Mouse (Mus musculus) embryonic fibroblast, embryonic 13.5 days (primary cell): Measurements from ENCODE around the gene Ctnnd1.

Source experiments
- CTCF ChIP-seq: IDR thresholded peaks from 2 replicates; pipeline ENCODE4 v1.5.1; 2011; ENCODE audit warnings: mild to moderate bottlenecking, control low read depth, low read length, moderate library complexity, borderline replicate concordance; ENCODE audit not compliant: insufficient read depth
- POLR2A ChIP-seq: IDR thresholded peaks from 2 replicates; pipeline ENCODE4 v1.6.1; 2011; ENCODE audit warnings: low read depth, mild to moderate bottlenecking, control low read depth, low read length, moderate library complexity

- TF ChIP-seq CTCF (no peak), POLR2A (no peak)
Observed at GRCm38 (mm10) chr2:84627036-84627435, 23.5 kb downstream of the Ctnnd1 start.
